Mouse (Mus musculus): ENCODE data around the gene Sfr1. TPM values are rescaled to one million over a fixed set of nuclear protein-coding genes. Genes with fewer than 3 reads are reported as not detected.
A peak's percentile ranks its signal among the peaks of the same experiment; 100 is the strongest.

Sfr1 gene
- 283 and 284 TPM in 2 replicates for polyA plus RNA-seq (2014; fragmentation: Nextera tagmentation; extraction: Ambion mirVana)

GRCm38 (mm10) chr19:47731071-47731881 lies at the start of gene Sfr1:
TSS of gene Sfr1 (plus strand) at chr19:47731682.
- H3K9me3 ChIP-seq (ENCODE audit: low read depth, low read length) = no peaks in the 10 kb centered on the region
- no peaks in the 10 kb centered on the region for H3K4me1 ChIP-seq (ENCODE audit: insufficient read depth)
- WGBS = under 1% methylated on average over 72 of the region's 72 CpGs
- H3K27me3 ChIP-seq (ENCODE audit: insufficient read depth, low read length) = no peaks in the 10 kb centered on the region
- peak within 1 kb of the TSS; percentile 64 for H3K4me3 ChIP-seq (ENCODE audit: low read depth, low read length)
- TF ChIP-seq CTCF (IDR thresholded peaks at IDR 0.05; ENCODE audit: low read depth) = peak; percentile 53
- peak within 1 kb of the TSS; percentile 80 for H3K9ac ChIP-seq
- DNase-seq (peak; percentile 99), ATAC-seq (ENCODE audit: insufficient read depth) (peak; percentile 94)
- H3K36me3 ChIP-seq (ENCODE audit: insufficient read depth) = peaks cover 37% of the 10 kb centered on the region
- peak within 1 kb of the TSS; percentile 98 for H3K27ac ChIP-seq (ENCODE audit: low read depth)
- H3K4me2 ChIP-seq = peak within 1 kb of the TSS; percentile 79

- no peak for DNase-seq
- 61% methylated on average over 7 of the region's 7 CpGs for WGBS
- Histone ChIP-seq H3K36me3 (ENCODE audit: insufficient read depth) (no peaks in the 10 kb centered on the region), H3K27ac (ENCODE audit: low read depth) (no peak overlapping the region), H3K9me3 (ENCODE audit: low read depth, low read length) (no peaks in the 10 kb centered on the region), H3K9ac (no peak overlapping the region), H3K4me3 (ENCODE audit: low read depth, low read length) (no peak overlapping the region), H3K4me2 (no peak overlapping the region), H3K27me3 (ENCODE audit: insufficient read depth, low read length) (no peaks in the 10 kb centered on the region), H3K4me1 (ENCODE audit: insufficient read depth) (no peaks in the 10 kb centered on the region)
- TF ChIP-seq CTCF (IDR thresholded peaks at IDR 0.05; ENCODE audit: low read depth) = no peak
- no peak for ATAC-seq (ENCODE audit: insufficient read depth)
Measured at GRCm38 (mm10) chr19:47689592-47689991, 41.9 kb upstream of the Sfr1 start.

- H3K9ac ChIP-seq = no peak within 1 kb of the TSS
- H3K4me3 ChIP-seq (ENCODE audit: low read depth, low read length) = no peak within 1 kb of the TSS
- DNase-seq = no peak
Measured at GRCm38 (mm10) chr19:47691994-47692393, 39.5 kb upstream of the Sfr1 start, which contains the start of gene Col17a1. TSS of gene Col17a1 (minus strand) at chr19:47692094.

GRCm38 (mm10) chr19:47695725-47696124 lies 35.8 kb upstream of the Sfr1 start:
- TF ChIP-seq CTCF (IDR thresholded peaks at IDR 0.05; ENCODE audit: low read depth) = no peak
- WGBS = 82% methylated on average over 6 of the region's 6 CpGs
- Histone ChIP-seq H3K4me1 (ENCODE audit: insufficient read depth) (0 out of 2 replicates have a peak, but pooled peaks cover 4% of the 10 kb centered on the region), H3K9ac (no peak overlapping the region), H3K4me3 (ENCODE audit: low read depth, low read length) (no peak overlapping the region), H3K4me2 (no peak overlapping the region), H3K36me3 (ENCODE audit: insufficient read depth) (no peaks in the 10 kb centered on the region), H3K27ac (ENCODE audit: low read depth) (no peak overlapping the region), H3K27me3 (ENCODE audit: insufficient read depth, low read length) (no peaks in the 10 kb centered on the region), H3K9me3 (ENCODE audit: low read depth, low read length) (no peaks in the 10 kb centered on the region)
- no peak for ATAC-seq (ENCODE audit: insufficient read depth)
- no peak for DNase-seq

More at GRCm38 (mm10) chr19:47691994-47692393, 39.5 kb upstream of the Sfr1 start, which contains the start of gene Col17a1:
- no peaks in the 10 kb centered on the region for H3K9me3 ChIP-seq (ENCODE audit: low read depth, low read length)
- no peak within 1 kb of the TSS for H3K4me2 ChIP-seq
- H3K27me3 ChIP-seq (ENCODE audit: insufficient read depth, low read length) = no peaks in the 10 kb centered on the region
- ATAC-seq (ENCODE audit: insufficient read depth) = no peak
- TF ChIP-seq CTCF (IDR thresholded peaks at IDR 0.05; ENCODE audit: low read depth) = no peak
- H3K4me1 ChIP-seq (ENCODE audit: insufficient read depth) = no peaks in the 10 kb centered on the region
- 66% methylated on average over 6 of the region's 6 CpGs for WGBS
- H3K36me3 ChIP-seq (ENCODE audit: insufficient read depth) = no peaks in the 10 kb centered on the region
- no peak within 1 kb of the TSS for H3K27ac ChIP-seq (ENCODE audit: low read depth)

GRCm38 (mm10) chr19:47696411-47696810 lies 35.1 kb upstream of the Sfr1 start:
- no peaks in the 10 kb centered on the region for H3K9me3 ChIP-seq (ENCODE audit: low read depth, low read length)
- H3K36me3 ChIP-seq (ENCODE audit: insufficient read depth) = no peaks in the 10 kb centered on the region
- TF ChIP-seq CTCF (IDR thresholded peaks at IDR 0.05; ENCODE audit: low read depth) = no peak
- H3K27me3 ChIP-seq (ENCODE audit: insufficient read depth, low read length) = no peaks in the 10 kb centered on the region
- no peak overlapping the region for H3K27ac ChIP-seq (ENCODE audit: low read depth)
- ATAC-seq (ENCODE audit: insufficient read depth) = no peak
- H3K4me3 ChIP-seq (ENCODE audit: low read depth, low read length) = no peak overlapping the region
- no peak overlapping the region for H3K4me2 ChIP-seq
- H3K9ac ChIP-seq = no peak overlapping the region
- 96% methylated on average over 8 of the region's 8 CpGs for WGBS
- no peak for DNase-seq
- 0 out of 2 replicates have a peak, but pooled peaks cover 4% of the 10 kb centered on the region for H3K4me1 ChIP-seq (ENCODE audit: insufficient read depth)

- Histone ChIP-seq H3K27ac (ENCODE audit: low read depth) (no peak overlapping the region), H3K9ac (no peak overlapping the region), H3K36me3 (ENCODE audit: insufficient read depth) (no peaks in the 10 kb centered on the region), H3K4me1 (ENCODE audit: insufficient read depth) (0 out of 2 replicates have a peak, but pooled peaks cover 4% of the 10 kb centered on the region), H3K4me3 (ENCODE audit: low read depth, low read length) (no peak overlapping the region), H3K9me3 (ENCODE audit: low read depth, low read length) (no peaks in the 10 kb centered on the region), H3K27me3 (ENCODE audit: insufficient read depth, low read length) (no peaks in the 10 kb centered on the region), H3K4me2 (no peak overlapping the region)
- WGBS = 92% methylated on average over 11 of the region's 11 CpGs
- DNase-seq = no peak
- ATAC-seq (ENCODE audit: insufficient read depth) = no peak
- no peak for TF ChIP-seq CTCF (IDR thresholded peaks at IDR 0.05; ENCODE audit: low read depth)
Measured at GRCm38 (mm10) chr19:47697067-47697466, 34.4 kb upstream of the Sfr1 start.

GRCm38 (mm10) chr19:47698266-47698665 lies 33.2 kb upstream of the Sfr1 start:
- Histone ChIP-seq H3K27me3 (ENCODE audit: insufficient read depth, low read length) (no peaks in the 10 kb centered on the region), H3K36me3 (ENCODE audit: insufficient read depth) (no peaks in the 10 kb centered on the region), H3K4me2 (no peak overlapping the region), H3K9ac (no peak overlapping the region), H3K27ac (ENCODE audit: low read depth) (no peak overlapping the region), H3K4me1 (ENCODE audit: insufficient read depth) (0 out of 2 replicates have a peak, but pooled peaks cover 4% of the 10 kb centered on the region), H3K9me3 (ENCODE audit: low read depth, low read length) (no peaks in the 10 kb centered on the region), H3K4me3 (ENCODE audit: low read depth, low read length) (no peak overlapping the region)
- TF ChIP-seq CTCF (IDR thresholded peaks at IDR 0.05; ENCODE audit: low read depth) = no peak
- ATAC-seq (ENCODE audit: insufficient read depth) (no peak), DNase-seq (no peak)
- WGBS = 66% methylated on average over 9 of the region's 9 CpGs

Measured in lung, embryonic 14.5 days (tissue).